Mouse (Mus musculus): Measurements from ENCODE around the gene Otub1. TPM values are rescaled to one million over a fixed set of nuclear protein-coding genes. Genes with fewer than 3 reads are reported as not detected.

Otub1 gene
- polyA plus RNA-seq, 1 experiment from 2014 or later: 197 TPM

- DNase-seq (ENCODE audit: low spot score) (no peak), ATAC-seq (replicated peaks; ENCODE audit: low FRiP score, low read depth) (no peak; the same call in 1 of the 2 replicates)
- no peaks in the 10 kb centered on the region for H3K9me3 ChIP-seq (replicated peaks; ENCODE audit: low read length)
- peak; percentile 13; the same call in 1 of the 2 replicates for TF ChIP-seq CTCF (IDR thresholded peaks at IDR 0.05; ENCODE audit: low read depth)
- no peak overlapping the region for H3K27ac ChIP-seq
- no peak overlapping the region for H3K4me3 ChIP-seq (replicated peaks; ENCODE audit: low read depth, low read length)
- H3K9ac ChIP-seq (ENCODE audit: low read depth, low read length): no peak overlapping the region
- H3K36me3 ChIP-seq (ENCODE audit: insufficient read depth, low read length): no peaks in the 10 kb centered on the region
- H3K27me3 ChIP-seq (ENCODE audit: insufficient read depth, low read length): no peaks in the 10 kb centered on the region
- 34% methylated on average over 14 of the region's 14 CpGs for WGBS
- no peak overlapping the region for H3K4me2 ChIP-seq (ENCODE audit: low read length)
- H3K4me1 ChIP-seq (replicated peaks; ENCODE audit: insufficient read depth, low read length): peaks cover 16% of the 10 kb centered on the region
Measured at GRCm38 (mm10) chr19:7157734-7158133, 48.4 kb downstream of the Otub1 start.

- peaks cover 14% of the 10 kb centered on the region for H3K4me1 ChIP-seq (replicated peaks; ENCODE audit: insufficient read depth, low read length)
- H3K36me3 ChIP-seq (ENCODE audit: insufficient read depth, low read length): no peaks in the 10 kb centered on the region
- no peak overlapping the region for H3K4me3 ChIP-seq (replicated peaks; ENCODE audit: low read depth, low read length)
- H3K27ac ChIP-seq: no peak overlapping the region
- 74% methylated on average over 6 of the region's 6 CpGs for WGBS
- DNase-seq (ENCODE audit: low spot score) (no peak), ATAC-seq (replicated peaks; ENCODE audit: low FRiP score, low read depth) (no peak)
- H3K27me3 ChIP-seq (ENCODE audit: insufficient read depth, low read length): no peaks in the 10 kb centered on the region
- TF ChIP-seq CTCF (IDR thresholded peaks at IDR 0.05; ENCODE audit: low read depth): no peak
- no peaks in the 10 kb centered on the region for H3K9me3 ChIP-seq (replicated peaks; ENCODE audit: low read length)
- no peak overlapping the region for H3K4me2 ChIP-seq (ENCODE audit: low read length)
- no peak overlapping the region for H3K9ac ChIP-seq (ENCODE audit: low read depth, low read length)
Measured at GRCm38 (mm10) chr19:7155196-7155595, 50.9 kb downstream of the Otub1 start.

GRCm38 (mm10) chr19:7153232-7153631 lies 52.9 kb downstream of the Otub1 start:
- Histone ChIP-seq H3K4me3 (replicated peaks; ENCODE audit: low read depth, low read length) (no peak overlapping the region), H3K27me3 (ENCODE audit: insufficient read depth, low read length) (no peaks in the 10 kb centered on the region), H3K9ac (ENCODE audit: low read depth, low read length) (no peak overlapping the region), H3K9me3 (replicated peaks; ENCODE audit: low read length) (no peaks in the 10 kb centered on the region), H3K27ac (no peak overlapping the region), H3K4me2 (ENCODE audit: low read length) (no peak overlapping the region), H3K4me1 (replicated peaks; ENCODE audit: insufficient read depth, low read length) (peaks cover 24% of the 10 kb centered on the region), H3K36me3 (ENCODE audit: insufficient read depth, low read length) (no peaks in the 10 kb centered on the region)
- no peak for TF ChIP-seq CTCF (IDR thresholded peaks at IDR 0.05; ENCODE audit: low read depth)
- ATAC-seq (replicated peaks; ENCODE audit: low FRiP score, low read depth) (no peak), DNase-seq (ENCODE audit: low spot score) (peak; percentile 46)
- WGBS: 36% methylated on average over 7 of the region's 7 CpGs

GRCm38 (mm10) chr19:7151927-7152653 lies 54.0 kb downstream of the Otub1 start:
- Histone ChIP-seq H3K9ac (ENCODE audit: low read depth, low read length) (no peak overlapping the region), H3K4me3 (replicated peaks; ENCODE audit: low read depth, low read length) (no peak overlapping the region), H3K36me3 (ENCODE audit: insufficient read depth, low read length) (no peaks in the 10 kb centered on the region), H3K4me2 (ENCODE audit: low read length) (no peak overlapping the region), H3K4me1 (replicated peaks; ENCODE audit: insufficient read depth, low read length) (peaks cover 16% of the 10 kb centered on the region), H3K9me3 (replicated peaks; ENCODE audit: low read length) (no peaks in the 10 kb centered on the region), H3K27ac (no peak overlapping the region), H3K27me3 (ENCODE audit: insufficient read depth, low read length) (peaks cover under 1% of the 10 kb centered on the region; the same call in 1 of the 2 replicates)
- ATAC-seq (replicated peaks; ENCODE audit: low FRiP score, low read depth) (no peak), DNase-seq (ENCODE audit: low spot score) (no peak)
- 87% methylated on average over 6 of the region's 6 CpGs for WGBS
- TF ChIP-seq CTCF (IDR thresholded peaks at IDR 0.05; ENCODE audit: low read depth): no peak

GRCm38 (mm10) chr19:7151300-7151926 lies 54.7 kb downstream of the Otub1 start:
- H3K4me1 ChIP-seq (replicated peaks; ENCODE audit: insufficient read depth, low read length): peaks cover 14% of the 10 kb centered on the region
- no peak for ATAC-seq (replicated peaks; ENCODE audit: low FRiP score, low read depth)

GRCm38 (mm10) chr19:7149158-7149685 lies 56.9 kb downstream of the Otub1 start:
- 65% methylated on average over 7 of the region's 7 CpGs for WGBS
- peaks cover 16% of the 10 kb centered on the region for H3K4me1 ChIP-seq (replicated peaks; ENCODE audit: insufficient read depth, low read length)
- ATAC-seq (replicated peaks; ENCODE audit: low FRiP score, low read depth): no peak

More at GRCm38 (mm10) chr19:7151300-7151926, 54.7 kb downstream of the Otub1 start:
- 87% methylated on average over 7 of the region's 7 CpGs for WGBS
- Histone ChIP-seq H3K36me3 (ENCODE audit: insufficient read depth, low read length) (no peaks in the 10 kb centered on the region), H3K9ac (ENCODE audit: low read depth, low read length) (no peak overlapping the region), H3K27me3 (ENCODE audit: insufficient read depth, low read length) (peaks cover 5% of the 10 kb centered on the region; the same call in 1 of the 2 replicates), H3K4me3 (replicated peaks; ENCODE audit: low read depth, low read length) (no peak overlapping the region), H3K4me2 (ENCODE audit: low read length) (no peak overlapping the region), H3K27ac (no peak overlapping the region), H3K9me3 (replicated peaks; ENCODE audit: low read length) (no peaks in the 10 kb centered on the region)
- no peak for DNase-seq (ENCODE audit: low spot score)
- TF ChIP-seq CTCF (IDR thresholded peaks at IDR 0.05; ENCODE audit: low read depth): no peak

More at GRCm38 (mm10) chr19:7149158-7149685, 56.9 kb downstream of the Otub1 start:
- Histone ChIP-seq H3K4me2 (ENCODE audit: low read length) (no peak overlapping the region), H3K9me3 (replicated peaks; ENCODE audit: low read length) (no peaks in the 10 kb centered on the region), H3K36me3 (ENCODE audit: insufficient read depth, low read length) (no peaks in the 10 kb centered on the region), H3K9ac (ENCODE audit: low read depth, low read length) (no peak overlapping the region), H3K27me3 (ENCODE audit: insufficient read depth, low read length) (peaks cover 17% of the 10 kb centered on the region), H3K4me3 (replicated peaks; ENCODE audit: low read depth, low read length) (no peak overlapping the region), H3K27ac (no peak overlapping the region)
- no peak for DNase-seq (ENCODE audit: low spot score)
- no peak for TF ChIP-seq CTCF (IDR thresholded peaks at IDR 0.05; ENCODE audit: low read depth)
